Mouse (Mus musculus) heart, adult 2 months (tissue): ENCODE results near the gene 9930022D16Rik.

Experiments
- CTCF ChIP-seq: fragments of 200-600 bp; IDR thresholded peaks from 2 replicates; pipeline ENCODE4 v1.8.1; 2022; ENCODE audit warnings: antibody characterized with exemption, mild to moderate bottlenecking, moderate library complexity
- EP300 ChIP-seq: fragments of 200-500 bp; IDR thresholded peaks from 2 replicates; pipeline ENCODE4 v1.6.1; 2011; ENCODE audit warnings: low read depth, low read length, control low read depth; ENCODE audit not compliant: insufficient read depth

DNA sequence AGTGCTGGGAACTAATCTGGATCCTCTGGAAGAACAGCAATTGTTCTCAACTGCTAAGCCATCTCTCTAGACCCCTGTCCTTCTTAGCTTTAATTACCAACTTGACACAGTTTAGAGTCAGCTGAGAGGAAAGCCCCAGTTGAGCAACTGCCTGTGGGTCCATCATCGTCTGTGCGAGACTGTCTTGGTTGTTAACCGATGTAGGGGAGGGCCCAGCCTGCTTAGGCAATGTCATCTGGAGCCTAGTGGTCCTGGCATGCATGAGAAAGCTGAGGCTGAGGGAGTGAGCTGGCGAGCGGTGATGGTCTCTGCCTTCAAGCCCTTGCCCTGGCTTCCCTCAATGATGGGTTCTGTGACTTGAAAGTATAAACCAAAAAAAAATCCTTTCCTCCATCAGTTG, 1.1 kb downstream of the 9930022D16Rik start:
- TF ChIP-seq EP300 (no peak), CTCF (no peak)
